Mouse (Mus musculus): Measurements from ENCODE around the gene Smurf1. TPM values are rescaled to one million over a fixed set of nuclear protein-coding genes. Genes with fewer than 3 reads are reported as not detected.

The Smurf1 gene
- polyA plus RNA-seq, 1 experiment from 2014 or later: 44.2 TPM

- Histone ChIP-seq H3K36me3 (replicated peaks) (peaks cover 23% of the 10 kb centered on the region), H3K27ac (no peak overlapping the region)
- WGBS: 90% methylated on average over 15 of the region's 15 CpGs
Measured at GRCm38 (mm10) chr5:144877021-144877420, 88.6 kb downstream of the Smurf1 start.

GRCm38 (mm10) chr5:144875892-144876291 lies 89.8 kb downstream of the Smurf1 start:
- 0 out of 2 replicates have a peak, but pooled peaks have one; percentile 34 for ATAC-seq (replicated peaks)
- no peaks in the 10 kb centered on the region for H3K9me3 ChIP-seq
- WGBS: 12% methylated on average over 13 of the region's 13 CpGs
- H3K4me2 ChIP-seq: no peak overlapping the region
- H3K36me3 ChIP-seq (replicated peaks): peaks cover 13% of the 10 kb centered on the region
- H3K27ac ChIP-seq: no peak overlapping the region
- no peak overlapping the region for H3K9ac ChIP-seq
- H3K4me3 ChIP-seq: no peak overlapping the region
- no peaks in the 10 kb centered on the region for H3K4me1 ChIP-seq
- H3K27me3 ChIP-seq (replicated peaks): no peaks in the 10 kb centered on the region

More at GRCm38 (mm10) chr5:144877021-144877420, 88.6 kb downstream of the Smurf1 start:
- Histone ChIP-seq H3K9me3 (no peaks in the 10 kb centered on the region), H3K4me3 (no peak overlapping the region), H3K4me2 (no peak overlapping the region), H3K9ac (no peak overlapping the region), H3K4me1 (no peaks in the 10 kb centered on the region), H3K27me3 (replicated peaks) (no peaks in the 10 kb centered on the region)
- ATAC-seq (replicated peaks): no peak

GRCm38 (mm10) chr5:144875227-144875626 lies 90.4 kb downstream of the Smurf1 start:
- no peak for ATAC-seq (replicated peaks)
- Histone ChIP-seq H3K27ac (no peak overlapping the region), H3K4me1 (no peaks in the 10 kb centered on the region), H3K36me3 (replicated peaks) (peaks cover 11% of the 10 kb centered on the region), H3K9me3 (no peaks in the 10 kb centered on the region), H3K4me2 (no peak overlapping the region), H3K9ac (no peak overlapping the region), H3K4me3 (no peak overlapping the region), H3K27me3 (replicated peaks) (no peaks in the 10 kb centered on the region)
- WGBS: 93% methylated on average over 6 of the region's 6 CpGs

- H3K4me2 ChIP-seq: no peak overlapping the region
- peaks cover 6% of the 10 kb centered on the region; the same call in 1 of the 2 replicates for H3K36me3 ChIP-seq (replicated peaks)
- 83% methylated on average over 3 of the region's 3 CpGs for WGBS
- no peaks in the 10 kb centered on the region for H3K4me1 ChIP-seq
- no peak overlapping the region for H3K4me3 ChIP-seq
- no peak overlapping the region for H3K9ac ChIP-seq
- no peaks in the 10 kb centered on the region for H3K9me3 ChIP-seq
- no peak for ATAC-seq (replicated peaks)
- no peaks in the 10 kb centered on the region for H3K27me3 ChIP-seq (replicated peaks)
- no peak overlapping the region for H3K27ac ChIP-seq
Measured at GRCm38 (mm10) chr5:144872867-144873266, 92.8 kb downstream of the Smurf1 start.

GRCm38 (mm10) chr5:144872326-144872725 lies 93.3 kb downstream of the Smurf1 start:
- no peak for ATAC-seq (replicated peaks)
- H3K27ac ChIP-seq: no peak overlapping the region
- H3K9me3 ChIP-seq: no peaks in the 10 kb centered on the region
- no peak overlapping the region for H3K4me3 ChIP-seq
- 82% methylated on average over 5 of the region's 5 CpGs for WGBS
- no peaks in the 10 kb centered on the region for H3K4me1 ChIP-seq
- peaks cover 4% of the 10 kb centered on the region; the same call in 1 of the 2 replicates for H3K36me3 ChIP-seq (replicated peaks)
- no peak overlapping the region for H3K4me2 ChIP-seq
- H3K27me3 ChIP-seq (replicated peaks): no peaks in the 10 kb centered on the region
- no peak overlapping the region for H3K9ac ChIP-seq

GRCm38 (mm10) chr5:144871775-144872174 lies 93.9 kb downstream of the Smurf1 start:
- Histone ChIP-seq H3K4me3 (no peak overlapping the region), H3K36me3 (replicated peaks) (no peaks in the 10 kb centered on the region), H3K9ac (no peak overlapping the region), H3K27me3 (replicated peaks) (no peaks in the 10 kb centered on the region), H3K4me2 (no peak overlapping the region), H3K4me1 (no peaks in the 10 kb centered on the region), H3K27ac (no peak overlapping the region), H3K9me3 (no peaks in the 10 kb centered on the region)
- ATAC-seq (replicated peaks): no peak
- 97% methylated on average over 1 of the region's 1 CpGs for WGBS

- no peak overlapping the region for H3K4me3 ChIP-seq
- no peaks in the 10 kb centered on the region for H3K9me3 ChIP-seq
- no peaks in the 10 kb centered on the region for H3K27me3 ChIP-seq (replicated peaks)
- 87% methylated on average over 7 of the region's 7 CpGs for WGBS
- no peak for ATAC-seq (replicated peaks)
- no peaks in the 10 kb centered on the region for H3K4me1 ChIP-seq
- H3K27ac ChIP-seq: no peak overlapping the region
- H3K36me3 ChIP-seq (replicated peaks): no peaks in the 10 kb centered on the region
- no peak overlapping the region for H3K4me2 ChIP-seq
- H3K9ac ChIP-seq: no peak overlapping the region
Measured at GRCm38 (mm10) chr5:144870782-144871181, 94.9 kb downstream of the Smurf1 start.

- Histone ChIP-seq H3K36me3 (replicated peaks) (no peaks in the 10 kb centered on the region), H3K4me1 (no peaks in the 10 kb centered on the region), H3K9ac (no peak overlapping the region), H3K27me3 (replicated peaks) (no peaks in the 10 kb centered on the region), H3K27ac (no peak overlapping the region), H3K4me3 (no peak overlapping the region), H3K4me2 (no peak overlapping the region), H3K9me3 (no peaks in the 10 kb centered on the region)
- no peak for ATAC-seq (replicated peaks)
- 65% methylated on average over 7 of the region's 7 CpGs for WGBS
Measured at GRCm38 (mm10) chr5:144869466-144869865, 96.2 kb downstream of the Smurf1 start.

- no peak overlapping the region for H3K4me3 ChIP-seq
- no peaks in the 10 kb centered on the region for H3K4me1 ChIP-seq
- H3K9me3 ChIP-seq: no peaks in the 10 kb centered on the region
- no peak overlapping the region for H3K9ac ChIP-seq
- ATAC-seq (replicated peaks): no peak
- no peak overlapping the region for H3K4me2 ChIP-seq
- H3K27ac ChIP-seq: no peak overlapping the region
- H3K27me3 ChIP-seq (replicated peaks): no peaks in the 10 kb centered on the region
- WGBS: 79% methylated on average over 8 of the region's 8 CpGs
- no peaks in the 10 kb centered on the region for H3K36me3 ChIP-seq (replicated peaks)
Measured at GRCm38 (mm10) chr5:144866923-144867322, 98.7 kb downstream of the Smurf1 start.

GRCm38 (mm10) chr5:144860913-144861312 lies 104.7 kb downstream of the Smurf1 start:
- Histone ChIP-seq H3K27ac (no peak overlapping the region), H3K4me3 (no peak overlapping the region), H3K9me3 (no peaks in the 10 kb centered on the region), H3K27me3 (replicated peaks) (no peaks in the 10 kb centered on the region), H3K36me3 (replicated peaks) (peaks cover 35% of the 10 kb centered on the region), H3K4me1 (no peaks in the 10 kb centered on the region), H3K4me2 (no peak overlapping the region), H3K9ac (no peak overlapping the region)
- no peak for ATAC-seq (replicated peaks)
- 91% methylated on average over 8 of the region's 8 CpGs for WGBS

GRCm38 (mm10) chr5:144859284-144859683 lies 106.4 kb downstream of the Smurf1 start:
- peaks cover 39% of the 10 kb centered on the region for H3K36me3 ChIP-seq (replicated peaks)

GRCm38 (mm10) chr5:144858527-144858926 lies 107.1 kb downstream of the Smurf1 start:
- no peaks in the 10 kb centered on the region for H3K9me3 ChIP-seq
- ATAC-seq (replicated peaks): no peak
- H3K4me1 ChIP-seq: no peaks in the 10 kb centered on the region
- no peak overlapping the region for H3K4me3 ChIP-seq
- WGBS: 96% methylated on average over 15 of the region's 15 CpGs
- no peak overlapping the region for H3K4me2 ChIP-seq
- no peak overlapping the region for H3K27ac ChIP-seq
- H3K36me3 ChIP-seq (replicated peaks): peaks cover 40% of the 10 kb centered on the region
- no peak overlapping the region for H3K9ac ChIP-seq
- no peaks in the 10 kb centered on the region for H3K27me3 ChIP-seq (replicated peaks)

More at GRCm38 (mm10) chr5:144859284-144859683, 106.4 kb downstream of the Smurf1 start:
- no peaks in the 10 kb centered on the region for H3K9me3 ChIP-seq
- no peak overlapping the region for H3K27ac ChIP-seq
- H3K4me2 ChIP-seq: no peak overlapping the region
- H3K4me3 ChIP-seq: no peak overlapping the region
- no peak overlapping the region for H3K9ac ChIP-seq
- H3K27me3 ChIP-seq (replicated peaks): no peaks in the 10 kb centered on the region
- 94% methylated on average over 9 of the region's 9 CpGs for WGBS
- no peak for ATAC-seq (replicated peaks)
- no peaks in the 10 kb centered on the region for H3K4me1 ChIP-seq

- Histone ChIP-seq H3K9ac (no peak overlapping the region), H3K4me2 (no peak overlapping the region), H3K4me3 (no peak overlapping the region), H3K27ac (no peak overlapping the region), H3K36me3 (replicated peaks) (peaks cover 56% of the 10 kb centered on the region), H3K9me3 (no peaks in the 10 kb centered on the region), H3K4me1 (no peaks in the 10 kb centered on the region), H3K27me3 (replicated peaks) (no peaks in the 10 kb centered on the region)
- no peak for ATAC-seq (replicated peaks)
- 69% methylated on average over 6 of the region's 6 CpGs for WGBS
Measured at GRCm38 (mm10) chr5:144855936-144856335, 109.7 kb downstream of the Smurf1 start.

Measured in midbrain, embryonic 15.5 days (tissue).